ENCODE assay signal across 17 mouse cellular contexts in genomic region chr7:64619261-64619660, GRCm38 (mm10).
"Had no signal": no experiment of that assay in that cellular context is flagged by ENCODE, and none has a peak within 500 bp of the region (broad histone marks: within the 10 kb centered on the region; RNA-seq: fewer than 3 reads in every experiment).

No protein-coding gene starts in this region.

- DNase-seq: lung, adult 18-20 months; lung, embryonic 14.5 days; lung, postnatal 10 days; lung, postnatal 4 days; retina, postnatal 1 day; right cerebral cortex, adult 18-20 months; right cerebral cortex, postnatal 25 days; right cerebral cortex, postnatal 4 days; spleen, adult 18-20 months; thymus, adult 18-20 months; thymus, postnatal 14 days; thymus, postnatal 36 days had no signal

- H3K27ac ChIP-seq: liver, embryonic 14.5 days; midbrain, embryonic 10.5 days; midbrain, embryonic 13.5 days; neural tube, embryonic 12.5 days had no signal

- H3K27me3 ChIP-seq: midbrain, embryonic 13.5 days; neural tube, embryonic 12.5 days had no signal

- H3K4me3 ChIP-seq: midbrain, embryonic 10.5 days; midbrain, embryonic 13.5 days; myocyte; neural tube, embryonic 12.5 days had no signal

- H3K9ac ChIP-seq: liver, embryonic 14.5 days; lung, embryonic 14.5 days; midbrain, embryonic 13.5 days; neural tube, embryonic 12.5 days had no signal

- H3K9me3 ChIP-seq: midbrain, embryonic 10.5 days; midbrain, embryonic 13.5 days; neural tube, embryonic 12.5 days had no signal

- H3K4me2 ChIP-seq: lung, embryonic 14.5 days; midbrain, embryonic 13.5 days; neural tube, embryonic 12.5 days had no signal

- H3K36me3 ChIP-seq: midbrain, embryonic 10.5 days; midbrain, embryonic 13.5 days; neural tube, embryonic 12.5 days had no signal
